Mouse (Mus musculus): Measurements from ENCODE around the gene Slc22a18.

The Slc22a18 gene

GRCm38 (mm10) chr7:143462516-143462915 is 11.0 kb upstream of the Slc22a18 start:
- DNase-seq (ENCODE audit: low spot score in 2 of 2): no peak

DNA sequence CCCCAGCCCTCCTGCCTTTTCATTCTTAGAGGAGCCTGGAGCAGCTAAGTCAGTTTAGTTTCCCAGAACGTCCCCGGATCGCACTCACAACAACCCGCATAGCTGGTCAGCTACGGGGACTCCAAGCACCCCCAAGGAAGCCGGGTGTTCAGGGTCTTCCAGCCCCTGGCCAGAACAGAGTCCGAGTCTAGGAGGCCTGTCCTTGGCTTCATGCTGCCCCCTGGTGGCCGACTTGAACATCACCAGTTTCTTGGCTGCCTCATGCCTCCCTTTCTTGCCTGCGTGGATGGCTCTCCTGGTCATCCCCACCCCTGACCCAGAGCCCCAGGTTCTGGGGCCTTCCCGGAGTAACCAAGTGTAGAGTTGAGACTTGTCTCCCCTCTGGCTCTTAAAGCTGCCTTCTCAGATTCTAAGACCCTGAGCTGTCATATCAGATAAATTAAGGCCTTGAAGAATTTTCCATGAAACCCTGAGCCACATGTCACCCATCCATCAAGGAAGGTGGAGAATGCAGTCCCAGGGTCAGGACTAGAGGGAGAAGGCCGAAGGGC is 9.6 kb upstream of the Slc22a18 start:
- peak; percentile 76 to 79 for DNase-seq (ENCODE audit: low spot score in 2 of 2)

DNA sequence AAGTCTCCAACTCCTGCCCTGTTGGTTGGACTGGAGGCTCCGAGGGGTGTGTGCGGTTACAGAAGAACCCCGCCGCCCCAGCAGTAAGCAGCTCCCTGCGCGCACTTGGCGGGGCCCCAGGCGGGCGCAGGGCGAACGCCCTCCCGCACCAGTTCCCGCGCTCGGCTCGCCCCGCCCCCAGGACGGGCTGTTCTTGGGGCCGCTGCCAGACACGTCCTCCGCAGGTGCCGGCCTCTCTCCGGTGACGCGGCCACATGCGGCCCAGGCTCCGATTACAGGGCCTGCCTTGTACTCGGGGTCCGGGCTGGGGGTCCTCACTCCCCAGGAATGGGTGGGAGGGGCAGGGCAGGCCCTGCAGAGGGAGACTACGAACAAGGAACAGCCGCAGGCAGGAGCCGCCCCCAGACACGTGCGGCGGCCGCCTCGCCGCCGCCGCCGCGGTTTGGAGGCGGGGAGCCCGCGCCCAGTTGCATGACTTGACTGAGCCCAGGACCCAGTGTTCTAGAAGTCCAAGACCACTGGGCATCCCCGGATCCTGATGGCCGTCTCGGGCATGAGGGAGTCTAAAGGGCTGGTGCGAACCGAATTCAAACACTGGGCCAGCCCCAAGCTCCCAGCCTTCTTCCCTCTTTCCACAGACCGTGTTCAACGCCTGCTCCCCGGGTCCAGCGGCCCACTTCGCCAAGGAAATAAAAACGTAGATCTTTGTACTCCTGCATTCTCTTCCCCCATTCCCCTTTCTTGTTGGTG is 8.6 kb upstream of the Slc22a18 start:
- no peak for DNase-seq (ENCODE audit: low spot score in 2 of 2)

- peak; percentile 82 to 83 for DNase-seq (ENCODE audit: low spot score in 2 of 2)
Measured at GRCm38 (mm10) chr7:143466099-143466677, 7.3 kb upstream of the Slc22a18 start.

- no peak for DNase-seq (ENCODE audit: low spot score in 2 of 2)
Measured at GRCm38 (mm10) chr7:143467714-143468113, 5.8 kb upstream of the Slc22a18 start.

DNA sequence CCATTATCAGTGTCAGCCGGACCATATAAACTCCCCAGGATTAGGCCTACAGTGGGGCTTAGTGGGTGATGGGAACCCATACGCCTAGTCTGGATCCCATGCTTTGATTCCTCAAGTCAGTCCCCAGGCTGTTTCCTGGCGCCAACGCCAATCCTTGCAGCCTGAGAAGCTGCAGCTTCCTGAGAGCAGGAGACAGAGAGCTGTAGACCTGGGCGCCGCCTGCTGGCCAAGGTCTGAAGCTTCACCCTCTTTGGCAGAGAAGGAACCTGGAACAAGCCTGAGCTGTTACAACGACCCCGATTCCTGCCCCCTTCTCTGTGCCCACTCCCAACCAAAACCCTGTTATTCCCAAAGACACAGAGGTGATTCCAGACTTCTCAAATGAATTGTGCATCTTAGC is 3.6 kb upstream of the Slc22a18 start:
- DNase-seq (ENCODE audit: low spot score in 2 of 2): peak; percentile 68 to 76

DNA sequence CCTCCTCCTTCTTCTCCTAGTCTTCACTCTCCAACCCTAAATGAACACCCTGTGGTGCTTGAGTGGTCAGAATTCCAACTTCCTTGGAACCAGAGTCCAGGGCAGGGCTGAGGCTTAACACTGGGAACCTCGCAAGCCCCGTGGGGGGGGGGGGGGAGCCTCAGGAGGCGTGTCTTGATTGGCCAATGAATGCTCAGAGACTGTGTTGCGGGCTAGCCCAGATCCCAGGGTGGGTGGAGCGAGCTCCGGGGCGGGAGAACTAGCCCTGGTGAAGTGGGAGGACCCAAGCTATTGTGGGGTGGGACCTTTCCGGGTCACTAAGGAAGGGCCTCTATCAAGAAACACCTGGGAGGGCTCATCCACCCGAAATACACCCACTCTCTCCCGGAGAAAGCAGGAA is 1.3 kb downstream of the Slc22a18 start:
- no peak for DNase-seq (ENCODE audit: low spot score in 2 of 2)

DNA sequence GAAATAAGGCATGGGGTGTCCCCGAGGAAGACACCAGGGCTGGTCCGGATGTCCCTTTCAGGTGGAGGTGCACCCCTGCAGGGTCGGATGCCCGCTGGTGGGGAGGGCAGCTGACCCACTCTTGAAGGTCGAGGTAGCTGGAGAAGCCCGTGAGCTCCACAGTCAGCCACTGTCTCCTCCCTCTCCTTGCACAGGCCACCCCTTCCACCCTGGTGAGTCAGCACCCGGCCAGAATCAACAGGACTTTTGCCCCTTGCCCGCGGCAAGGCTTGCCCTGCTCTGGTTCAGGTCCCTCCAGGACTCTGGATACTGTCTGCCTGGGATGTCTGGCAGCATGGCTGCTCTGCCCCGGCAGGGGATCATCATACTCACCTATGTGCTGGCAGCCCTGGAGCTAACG is 2.3 kb downstream of the Slc22a18 start:
- DNase-seq (ENCODE audit: low spot score in 2 of 2): no peak

DNA sequence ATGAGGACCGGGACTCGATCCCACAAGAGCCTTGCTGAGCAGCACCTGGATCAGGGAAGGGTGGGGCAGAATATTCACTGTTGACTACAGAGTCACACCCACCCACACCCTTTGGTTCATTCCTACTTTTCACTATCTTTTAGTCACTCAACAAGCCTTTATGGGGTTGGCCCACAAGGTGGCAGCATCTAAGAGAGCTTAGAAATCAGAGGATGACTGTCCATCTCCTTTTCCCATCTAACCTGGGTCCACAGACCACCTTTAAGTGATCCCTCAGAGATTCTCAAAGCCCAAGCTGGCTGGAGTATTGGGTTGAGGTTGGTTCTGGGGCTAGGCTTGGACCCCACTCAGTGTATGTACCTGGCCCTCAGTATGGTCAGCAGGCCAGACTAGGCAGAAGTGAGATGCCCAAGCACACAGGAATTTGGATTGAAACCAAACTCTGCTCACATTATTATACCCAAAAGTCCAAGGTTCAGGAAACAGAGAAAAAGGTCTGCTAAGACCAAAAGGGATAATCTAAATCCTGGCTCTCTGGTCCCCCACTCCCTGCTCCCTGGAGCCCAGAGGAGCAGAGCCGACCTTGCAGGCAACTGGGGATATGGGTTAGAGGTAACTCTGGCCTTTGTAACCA is 3.3 kb downstream of the Slc22a18 start:
- DNase-seq (ENCODE audit: low spot score in 2 of 2): no peak

DNA sequence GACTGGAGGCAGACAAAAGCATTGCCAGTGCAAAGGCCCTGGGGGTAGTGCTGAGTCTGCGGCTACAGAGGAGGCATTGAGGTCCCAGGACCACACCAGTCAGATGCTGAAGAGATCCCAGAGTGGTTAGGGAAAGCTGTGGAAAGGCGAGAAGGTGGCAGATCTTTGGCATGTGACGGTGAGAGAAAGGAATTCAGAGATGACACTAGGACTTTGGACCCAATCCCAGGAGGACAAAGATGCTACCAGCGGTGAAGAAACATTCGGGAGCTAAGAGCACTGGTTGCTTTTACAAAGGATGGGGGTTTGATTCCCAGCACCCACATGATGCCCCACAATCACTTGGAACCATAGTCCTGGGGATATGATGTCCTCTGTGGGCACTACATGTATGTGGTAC is 4.3 kb downstream of the Slc22a18 start:
- DNase-seq (ENCODE audit: low spot score in 2 of 2): no peak

DNA sequence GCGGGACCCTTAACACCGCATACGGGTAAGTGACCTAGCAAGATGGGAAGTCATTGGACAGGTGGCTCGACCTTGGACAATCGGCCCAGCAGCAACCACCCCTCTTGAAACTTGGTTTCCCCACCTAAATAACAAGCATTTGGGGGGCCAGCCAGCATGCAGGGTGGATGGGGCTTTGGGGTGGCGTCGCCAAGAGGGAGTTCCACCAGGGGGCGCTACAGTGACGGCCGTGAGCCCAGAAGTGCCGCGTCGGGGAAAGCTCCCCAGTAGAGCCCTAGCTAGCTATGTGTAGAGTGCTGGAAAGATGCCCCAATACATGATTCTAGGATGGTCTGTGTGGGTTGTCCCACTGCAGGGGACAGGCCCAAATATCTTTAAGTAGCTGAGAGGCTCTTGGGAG is 7.0 kb downstream of the Slc22a18 start:
- peak; percentile 32 to 47 for DNase-seq (ENCODE audit: low spot score in 2 of 2)

- DNase-seq (ENCODE audit: low spot score in 2 of 2): no peak
Measured at GRCm38 (mm10) chr7:143481806-143482387, 8.4 kb downstream of the Slc22a18 start.

DNA sequence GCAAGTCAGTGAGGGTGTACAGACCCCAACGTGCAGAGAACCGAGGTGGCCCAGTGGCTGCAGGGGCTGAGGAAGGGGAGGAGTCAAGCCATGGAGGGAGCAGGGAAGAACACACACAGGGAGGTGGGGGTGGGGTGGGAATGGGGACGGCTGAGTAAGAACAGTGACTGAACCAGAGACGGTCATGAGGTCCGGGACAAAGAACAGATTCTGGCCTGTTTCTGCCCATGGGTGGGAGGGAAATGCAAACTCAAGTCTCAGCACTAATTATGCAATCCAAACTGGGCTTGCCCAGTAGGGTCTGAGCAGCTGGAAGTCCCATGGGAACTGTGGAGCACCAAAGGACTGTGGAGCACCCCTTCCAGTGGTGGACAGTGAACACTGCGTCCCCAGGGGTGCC is 9.0 kb downstream of the Slc22a18 start:
- DNase-seq (ENCODE audit: low spot score in 2 of 2): no peak

DNA sequence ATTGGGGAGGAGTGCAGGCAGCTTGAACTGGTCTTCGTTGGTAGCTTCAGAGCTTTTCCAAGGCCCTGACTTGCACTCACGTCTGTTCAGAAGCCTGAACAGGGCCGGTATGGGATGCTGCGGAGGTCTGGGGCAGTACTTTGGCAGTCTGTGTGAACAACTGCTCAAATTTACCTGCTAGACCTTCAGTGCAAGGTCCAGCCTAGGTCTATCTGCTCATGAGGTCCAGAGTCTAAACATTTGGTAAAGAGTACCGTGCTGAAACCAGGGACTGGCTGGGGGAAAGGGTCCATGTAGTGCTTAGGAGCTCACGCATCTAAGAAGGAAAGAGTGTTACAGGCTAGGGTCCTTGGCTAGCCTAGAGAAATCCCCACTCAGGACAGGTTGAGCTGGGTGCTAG is 16.2 kb downstream of the Slc22a18 start:
- no peak for DNase-seq (ENCODE audit: low spot score in 2 of 2)

GRCm38 (mm10) chr7:143493616-143494126 is 20.1 kb downstream of the Slc22a18 start:
- no peak for DNase-seq (ENCODE audit: low spot score in 2 of 2)

DNA sequence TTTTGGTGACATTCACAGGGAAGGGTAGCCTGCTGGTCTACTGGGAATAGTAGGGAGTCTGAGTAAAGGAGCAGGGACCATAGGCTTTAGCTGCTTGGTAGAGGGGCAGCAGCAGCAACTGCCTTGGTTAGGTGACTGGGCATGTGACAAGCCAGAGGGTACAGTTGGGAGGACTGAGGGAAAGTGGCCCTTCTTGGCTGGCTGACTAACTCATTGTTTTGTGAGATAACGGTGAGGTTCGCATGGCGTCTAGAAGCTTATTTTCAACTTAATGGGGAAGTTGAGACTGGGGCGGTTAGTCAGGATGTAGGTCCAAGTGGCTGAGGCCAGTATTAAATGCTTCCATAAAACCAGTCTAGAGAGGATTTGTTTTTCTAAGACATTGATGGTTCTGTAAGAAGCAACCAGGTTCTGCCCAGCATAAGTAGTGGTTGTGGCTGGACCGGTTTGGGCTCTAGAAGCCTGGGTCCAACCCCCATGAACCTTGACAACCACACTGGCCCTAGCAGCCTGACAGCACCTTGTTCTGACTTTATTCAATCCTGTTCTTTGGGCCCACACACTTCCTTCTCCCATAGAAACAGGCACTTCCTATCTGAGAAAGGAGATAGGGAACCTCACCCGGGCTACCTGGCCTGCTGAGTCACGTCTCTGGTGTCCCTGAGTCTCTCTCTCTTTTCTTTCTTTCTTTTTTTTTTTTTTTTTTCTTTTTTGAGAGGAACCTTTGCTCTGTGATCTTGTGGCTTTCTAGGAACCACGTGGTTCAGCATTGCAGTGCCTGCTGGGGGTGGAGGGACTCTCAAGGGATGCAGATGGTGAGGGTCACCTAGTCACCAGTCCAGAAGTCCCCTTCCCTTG is 21.8 kb downstream of the Slc22a18 start:
- no peak for DNase-seq (ENCODE audit: low spot score in 2 of 2)

DNA sequence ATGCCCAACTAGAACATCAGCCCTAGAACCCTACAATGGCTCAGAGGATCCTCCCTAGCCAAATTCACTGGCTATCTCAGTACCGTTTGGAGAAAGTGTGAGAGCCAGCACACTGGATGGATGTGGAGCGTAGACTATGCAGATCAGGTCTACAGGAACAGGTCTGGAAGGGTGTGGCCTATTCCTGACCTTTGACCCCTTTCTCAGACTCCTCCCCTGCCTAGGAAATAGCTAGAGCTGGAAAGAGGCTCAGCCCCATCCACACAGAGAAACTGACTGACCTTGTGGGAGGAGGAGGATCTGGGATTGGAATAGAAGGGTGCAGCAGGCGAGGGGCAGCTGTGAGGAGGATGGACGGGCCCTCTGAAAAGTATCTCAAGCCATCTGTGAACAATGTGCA is 25.0 kb downstream of the Slc22a18 start:
- no peak for DNase-seq (ENCODE audit: low spot score in 2 of 2)

- DNase-seq (ENCODE audit: low spot score in 2 of 2): no peak
Measured at GRCm38 (mm10) chr7:143500912-143501311, 27.4 kb downstream of the Slc22a18 start.

- DNase-seq (ENCODE audit: low spot score in 2 of 2): peak; percentile 22 to 35
Measured at GRCm38 (mm10) chr7:143501643-143502417, 28.3 kb downstream of the Slc22a18 start.

DNA sequence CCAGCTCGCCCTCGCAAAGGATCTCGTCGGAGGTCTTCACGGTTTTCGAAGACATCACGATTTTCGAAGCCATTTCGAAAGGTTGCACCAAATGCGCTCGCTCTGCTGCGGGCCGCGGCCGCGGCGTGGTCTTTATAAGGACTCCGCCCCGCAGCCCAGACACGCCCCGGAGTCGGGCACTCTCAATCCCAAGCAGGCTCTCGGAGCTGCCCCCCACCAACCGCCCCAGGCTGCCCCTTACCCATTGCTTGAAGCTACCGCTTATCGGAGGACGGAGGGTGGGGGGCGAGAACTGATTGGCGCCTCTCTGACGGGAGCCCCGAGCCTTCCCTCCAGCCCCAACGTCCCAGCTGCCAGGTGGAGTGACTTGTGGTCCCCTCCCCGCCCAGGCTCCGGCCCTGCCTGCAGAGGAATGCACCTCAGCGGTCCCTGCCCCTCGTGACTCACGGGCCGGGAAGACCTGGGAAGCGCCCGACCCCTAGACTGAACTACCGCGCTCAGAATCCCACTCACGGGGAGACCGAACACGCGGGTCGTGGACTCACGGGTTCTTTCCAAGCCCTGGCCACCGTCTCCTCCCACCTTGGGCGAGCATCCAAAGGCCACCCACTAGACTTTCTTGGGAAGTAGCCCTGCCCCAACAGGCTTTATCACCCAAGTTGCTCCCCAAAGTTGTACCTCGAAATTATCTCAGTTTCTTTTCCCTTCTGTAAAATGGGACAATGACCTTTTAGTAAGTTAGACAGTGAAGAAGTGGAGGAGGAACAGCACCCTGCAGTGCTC is 29.1 kb downstream of the Slc22a18 start, which contains the start of gene Phlda2:
Phlda2 (minus strand) TSS at position 733 of the 783 bp plus-strand sequence.
- no peak for DNase-seq (ENCODE audit: low spot score in 2 of 2)
